Mouse (Mus musculus) macrophage (primary cell): ENCODE measurements around the gene Rad51ap1. TPM values are rescaled to one million over a fixed set of nuclear protein-coding genes. Genes with fewer than 3 reads are reported as not detected.

ENCODE experiments used
- H3K27ac ChIP-seq: fragments of 350-480 bp; formaldehyde crosslinking; 2 replicates; pipeline ENCODE4 v1.9.0; 2021
- H3K36me3 ChIP-seq: fragments of 350-480 bp; formaldehyde crosslinking; 2 replicates; pipeline ENCODE4 v1.9.0; 2021; ENCODE audit errors: inconsistent target
- H3K4me3 ChIP-seq: fragments of 350-480 bp; formaldehyde crosslinking; 2 replicates; pipeline ENCODE4 v1.9.0; 2021; ENCODE audit errors: inconsistent target
- H3K79me2 ChIP-seq: fragments of 350-480 bp; formaldehyde crosslinking; 2 replicates; pipeline ENCODE4 v1.9.0; 2021; ENCODE audit errors: inconsistent target
- WGBS: methylation state at CpG from one replicate; pipeline ENCODE4 v1.1.7; 2026; ENCODE audit warnings: inconsistent platforms; ENCODE audit not compliant: missing documents; 5-methylcytosine and 5-hydroxymethylcytosine counted together
- polyA plus RNA-seq: library from polyadenylated mRNA; stranded (reverse); fragments of 250-400 nt; gene quantifications from 3 replicates; pipeline ENCODE4 v1.2.4, GENCODE M21; 2018; ENCODE audit warnings: inconsistent platforms
- total RNA-seq, 78 experiments: library from RNA; depleted of rRNA; stranded (reverse); fragments of 250-400 nt; gene quantifications; 1 replicate in 9 of 78; 2 replicates in 24 of 78; 3 replicates in 43 of 78; 4 replicates in 2 of 78; pipeline ENCODE4 v1.2.4; 2018; ENCODE audit warnings: inconsistent platforms in 56 of 78

The Rad51ap1 gene
- 10 to 100 TPM in 9 of 26 experiments, 1 to 10 TPM in 17; 1.7 to 32.4 (median 6.3) TPM for total RNA-seq (2018; cell fraction: chromatin; rRNA removed)
- total RNA-seq (2018; cell fraction: cytosol; rRNA removed) = 1 to 10 TPM in 23 of 26 experiments, under 1 TPM in 3; 0.86 to 4.6 (median 1.9) TPM
- total RNA-seq (2018; cell fraction: nucleus; rRNA removed) = 10 to 100 TPM in 2 of 26 experiments, 1 to 10 TPM in 23, under 1 TPM in 1; 0.96 to 44.2 (median 3.6) TPM
- polyA plus RNA-seq = 0.71 to 12.5 TPM (median 10.1 TPM) in 3 replicates

GRCm38 (mm10) chr6:126939487-126940171, at the start of gene Rad51ap1, which contains the start of gene D6Wsu163e:
TSS of gene Rad51ap1 (minus strand) at chr6:126939587.
TSS of gene D6Wsu163e (plus strand) at chr6:126939962.
- H3K4me3 ChIP-seq = peak within 1 kb of the TSS; percentile 75
- H3K36me3 ChIP-seq = peaks cover 25% of the 10 kb centered on the region
- peak within 1 kb of the TSS; percentile 89 for H3K27ac ChIP-seq
- under 1% methylated on average over 33 of the region's 33 CpGs for WGBS
- peaks cover 64% of the 10 kb centered on the region for H3K79me2 ChIP-seq

DNA sequence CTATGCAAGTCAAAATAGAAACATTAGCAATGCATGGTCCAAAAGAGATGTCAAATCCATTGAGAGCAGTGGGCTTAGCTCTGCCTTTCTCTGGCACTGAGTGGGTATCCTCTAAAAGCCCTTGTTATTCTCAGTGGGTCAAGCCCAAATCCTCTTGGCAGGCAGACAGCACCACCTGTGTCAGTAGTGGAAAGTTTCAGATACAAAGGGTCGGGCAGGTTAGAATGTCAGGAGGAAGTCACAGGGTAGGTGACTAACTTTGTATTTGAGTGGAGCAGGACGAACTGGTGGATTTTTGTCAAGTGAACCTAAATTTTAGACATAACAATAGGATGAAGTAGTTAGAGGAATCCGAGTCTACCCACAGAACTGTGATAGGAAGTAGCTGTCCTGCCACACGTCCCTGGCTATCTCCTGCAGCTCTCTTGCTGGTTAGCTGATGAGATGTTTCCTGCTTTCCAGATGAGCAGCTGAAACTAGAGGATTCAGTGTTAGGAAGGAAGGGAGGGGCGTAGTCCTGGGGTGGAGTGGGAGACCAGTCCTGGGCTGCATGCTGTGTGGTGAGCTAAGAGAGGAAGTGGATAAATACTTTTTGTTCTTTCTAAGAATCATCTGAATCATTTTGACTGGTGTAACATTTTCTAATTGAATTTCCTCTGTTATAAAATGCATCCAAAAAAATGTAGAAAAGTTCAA, 42.3 kb upstream of the Rad51ap1 start:
- Histone ChIP-seq H3K4me3 (no peak overlapping the region), H3K36me3 (peaks cover 13% of the 10 kb centered on the region), H3K79me2 (no peaks in the 10 kb centered on the region), H3K27ac (no peak overlapping the region)
- 1% methylated on average over 5 of the region's 5 CpGs for WGBS

DNA sequence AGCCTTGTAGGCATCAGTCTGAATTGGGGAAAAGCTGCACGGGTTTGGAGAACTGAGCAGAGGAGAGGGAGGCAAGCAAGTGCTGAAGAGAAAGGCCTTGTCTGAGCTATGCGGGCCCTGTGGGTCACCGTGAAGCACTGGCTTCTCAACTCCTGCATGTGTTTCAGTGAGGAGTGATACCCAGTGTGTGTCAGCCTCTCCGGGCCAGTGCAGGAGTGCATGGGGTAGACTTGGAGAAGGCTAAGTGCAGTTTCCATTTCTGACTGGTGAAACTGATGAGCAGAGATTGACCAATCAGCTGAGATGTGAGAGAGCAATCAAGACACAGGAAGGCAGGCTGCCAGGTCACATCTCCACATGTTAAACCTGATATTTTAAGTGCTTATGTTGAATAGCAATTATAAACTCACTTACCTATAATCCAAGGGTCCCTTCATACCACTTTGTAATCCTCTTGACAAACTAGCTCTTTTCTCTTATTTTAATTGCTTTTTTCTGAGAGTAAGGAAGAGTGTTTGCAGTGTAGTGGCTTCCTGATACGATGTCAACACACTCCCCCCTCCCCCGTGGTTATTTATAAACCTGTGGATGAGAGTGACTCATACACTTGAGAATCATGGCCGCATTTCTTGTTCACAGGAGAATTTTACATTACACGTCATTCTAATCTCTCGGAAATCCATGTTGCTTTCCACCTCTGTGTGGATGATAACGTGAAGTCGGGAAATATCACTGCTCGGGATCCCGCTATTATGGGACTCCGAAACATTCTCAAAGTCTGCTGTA, 27.0 kb upstream of the Rad51ap1 start:
- 79% methylated on average over 14 of the region's 14 CpGs for WGBS
- H3K36me3 ChIP-seq = peaks cover 47% of the 10 kb centered on the region

DNA sequence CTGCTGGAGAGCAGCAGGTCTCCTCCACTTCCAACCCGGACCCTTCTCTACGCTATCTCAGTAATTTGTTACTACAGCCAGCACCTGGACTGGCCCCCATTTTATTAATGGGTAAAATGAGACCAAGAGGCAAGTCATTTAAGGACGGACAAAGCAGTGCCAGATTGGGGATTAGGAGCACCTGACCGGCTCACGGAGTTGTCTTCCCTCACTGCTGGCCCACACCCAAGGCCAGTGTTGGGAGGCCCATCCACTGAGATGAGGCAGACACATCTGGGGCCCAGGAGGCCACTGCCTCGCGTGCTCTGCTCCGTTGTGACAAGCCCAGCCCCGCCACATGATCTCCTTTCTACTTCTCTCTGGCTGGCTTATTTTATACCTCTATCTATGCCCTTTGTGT, 24.0 kb upstream of the Rad51ap1 start:
- Histone ChIP-seq H3K79me2 (no peaks in the 10 kb centered on the region), H3K36me3 (peaks cover 51% of the 10 kb centered on the region), H3K27ac (no peak overlapping the region), H3K4me3 (no peak overlapping the region)
- 97% methylated on average over 9 of the region's 9 CpGs for WGBS

More for the DNA sequence above, 27.0 kb upstream of the Rad51ap1 start:
- Histone ChIP-seq H3K79me2 (no peaks in the 10 kb centered on the region), H3K4me3 (no peak overlapping the region), H3K27ac (peak overlapping the region; percentile 13)

- WGBS = 73% methylated on average over 5 of the region's 5 CpGs
- Histone ChIP-seq H3K27ac (no peak overlapping the region), H3K79me2 (no peaks in the 10 kb centered on the region), H3K4me3 (no peak overlapping the region), H3K36me3 (peaks cover 52% of the 10 kb centered on the region)
These were observed 23.3 kb upstream of the Rad51ap1 start for GRCm38 (mm10) chr6:126962709-126963108.

- WGBS = 97% methylated on average over 8 of the region's 8 CpGs
- Histone ChIP-seq H3K79me2 (no peaks in the 10 kb centered on the region), H3K4me3 (no peak overlapping the region), H3K27ac (no peak overlapping the region), H3K36me3 (peaks cover 55% of the 10 kb centered on the region)
These were observed 22.1 kb upstream of the Rad51ap1 start for GRCm38 (mm10) chr6:126961371-126962018.

- Histone ChIP-seq H3K27ac (no peak overlapping the region), H3K36me3 (peaks cover 69% of the 10 kb centered on the region), H3K79me2 (no peaks in the 10 kb centered on the region), H3K4me3 (no peak overlapping the region)
- WGBS = 8% methylated on average over 10 of the region's 10 CpGs
These were observed 16.3 kb upstream of the Rad51ap1 start for GRCm38 (mm10) chr6:126955734-126956133.

GRCm38 (mm10) chr6:126948336-126948735, 8.9 kb upstream of the Rad51ap1 start:
- 98% methylated on average over 4 of the region's 4 CpGs for WGBS
- peaks cover 76% of the 10 kb centered on the region for H3K36me3 ChIP-seq
- no peak overlapping the region for H3K4me3 ChIP-seq
- H3K27ac ChIP-seq = no peak overlapping the region
- H3K79me2 ChIP-seq = peaks cover 8% of the 10 kb centered on the region; the same call in 1 of the 2 replicates

- peak overlapping the region; percentile 89 for H3K27ac ChIP-seq
- WGBS = 0% methylated on average over 5 of the region's 5 CpGs
These were observed 1.1 kb upstream of the Rad51ap1 start for GRCm38 (mm10) chr6:126940451-126940850.

GRCm38 (mm10) chr6:126938853-126939486, 417 bp downstream of the Rad51ap1 start:
- peak overlapping the region; percentile 32 for H3K27ac ChIP-seq
- peaks cover 63% of the 10 kb centered on the region for H3K79me2 ChIP-seq
- peak overlapping the region; percentile 75 for H3K4me3 ChIP-seq
- peaks cover 18% of the 10 kb centered on the region for H3K36me3 ChIP-seq
- WGBS = 0% methylated on average over 30 of the region's 31 CpGs

More at GRCm38 (mm10) chr6:126940451-126940850, 1.1 kb upstream of the Rad51ap1 start:
- Histone ChIP-seq H3K4me3 (peak overlapping the region; percentile 69), H3K79me2 (peaks cover 64% of the 10 kb centered on the region), H3K36me3 (peaks cover 33% of the 10 kb centered on the region)

DNA sequence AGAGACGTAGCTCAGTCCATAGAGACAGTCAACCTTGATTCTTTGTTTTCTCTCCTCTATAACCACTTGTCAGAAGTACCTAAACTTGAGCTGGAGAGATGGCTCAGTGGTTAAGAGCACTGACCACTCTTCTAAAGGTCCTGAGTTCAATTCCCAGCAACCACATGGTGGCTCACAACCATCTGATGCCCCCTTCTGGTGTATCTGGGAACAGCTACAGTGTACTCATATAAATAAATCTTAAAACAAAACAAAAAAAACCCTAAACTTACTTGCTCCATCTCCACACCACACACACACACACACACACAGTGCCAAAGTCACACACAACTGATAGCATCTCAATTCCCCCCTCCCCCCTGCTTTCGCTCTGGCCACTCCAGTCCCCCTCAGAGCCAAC, 1.3 kb downstream of the Rad51ap1 start:
- Histone ChIP-seq H3K4me3 (peak overlapping the region; percentile 75), H3K27ac (no peak overlapping the region), H3K79me2 (peaks cover 54% of the 10 kb centered on the region), H3K36me3 (peaks cover 10% of the 10 kb centered on the region)
- WGBS = 100% methylated on average over 2 of the region's 2 CpGs

- Histone ChIP-seq H3K79me2 (peaks cover 23% of the 10 kb centered on the region), H3K36me3 (no peaks in the 10 kb centered on the region), H3K4me3 (no peak overlapping the region), H3K27ac (no peak overlapping the region)
- 100% methylated on average over 2 of the region's 2 CpGs for WGBS
These were observed 6.5 kb downstream of the Rad51ap1 start for GRCm38 (mm10) chr6:126932896-126933295.

- no peak within 1 kb of the TSS for H3K27ac ChIP-seq
- WGBS = 54% methylated on average over 20 of the region's 21 CpGs
- no peaks in the 10 kb centered on the region for H3K79me2 ChIP-seq
- 0 out of 2 replicates have a peak, but pooled peaks cover 5% of the 10 kb centered on the region for H3K36me3 ChIP-seq
- H3K4me3 ChIP-seq = no peak within 1 kb of the TSS
These were observed 18.1 kb downstream of the Rad51ap1 start, which contains the start of gene Dyrk4 for GRCm38 (mm10) chr6:126921111-126921881. TSS of gene Dyrk4 (minus strand) at chr6:126921839.
